23 mouse cellular contexts compared by ENCODE assay signal in genomic region chr2:142559946-142560345, GRCm38 (mm10).
DNase-seq lines count a peak whose midpoint lies in the region; ATAC-seq lines count a peak whose summit lies in the region.
"Had no signal": no experiment of that assay in that cellular context is flagged by ENCODE, and none has a peak within 500 bp of the region (broad histone marks: within the 10 kb centered on the region; RNA-seq: fewer than 3 reads in every experiment).

No protein-coding gene starts in this region.

- peak; percentile 46; the same call in 1 of the 2 replicates for ATAC-seq in forebrain, embryonic 13.5 days
- no peak for ATAC-seq in midbrain, embryonic 16.5 days
- no peak for ATAC-seq in midbrain, embryonic 13.5 days
- ATAC-seq: inflammation-experienced regulatory T-cells, adult 6 months had no signal

- no peaks in the 10 kb centered on the region for H3K36me3 ChIP-seq in forebrain, embryonic 13.5 days (ENCODE audit: poor library complexity, severe bottlenecking)
- H3K36me3 ChIP-seq in forebrain, embryonic 10.5 days (replicated peaks) = no peaks in the 10 kb centered on the region
- no peaks in the 10 kb centered on the region for H3K36me3 ChIP-seq in midbrain, embryonic 10.5 days
- no peaks in the 10 kb centered on the region for H3K36me3 ChIP-seq in midbrain, embryonic 16.5 days (ENCODE audit: control insufficient read depth, insufficient read depth, low read length)
- no peaks in the 10 kb centered on the region for H3K36me3 ChIP-seq in midbrain, embryonic 13.5 days
- H3K36me3 ChIP-seq: embryonic facial prominence, embryonic 13.5 days; heart, embryonic 15.5 days; limb, embryonic 13.5 days; liver, embryonic 13.5 days had no signal

- DNase-seq in forebrain, embryonic 10.5 days (ENCODE audit: extremely low spot score, low spot score) = no peak
- DNase-seq in midbrain, embryonic 10.5 days (ENCODE audit: low spot score) = no peak
- peak; percentile 34 for DNase-seq in embryo, embryonic 10.5 days (ENCODE audit: low spot score)
- DNase-seq in retina, embryonic 14.5 days (ENCODE audit: low spot score) = no peak
- DNase-seq in cerebellum, postnatal 14 days = no peak
- DNase-seq: adrenal gland, postnatal 10 days; cerebellum, adult 9-10 months; gastrocnemius, adult 2 months; heart, postnatal 36 days; kidney, adult 18-20 months; layer of hippocampus, adult 9-11 months; liver, embryonic 13.5 days; lung, adult 2 months; lung, postnatal 14 days; right cerebral cortex, postnatal 14 days had no signal

- H3K27me3 ChIP-seq in forebrain, embryonic 13.5 days = no peaks in the 10 kb centered on the region
- no peaks in the 10 kb centered on the region for H3K27me3 ChIP-seq in forebrain, embryonic 10.5 days (ENCODE audit: poor library complexity, severe bottlenecking)
- H3K27me3 ChIP-seq in midbrain, embryonic 10.5 days (ENCODE audit: low read depth, poor library complexity, severe bottlenecking) = peaks cover 14% of the 10 kb centered on the region; the same call in 1 of the 2 replicates
- H3K27me3 ChIP-seq in midbrain, embryonic 16.5 days (ENCODE audit: control insufficient read depth, insufficient read depth, low read depth, low read length) = no peaks in the 10 kb centered on the region
- H3K27me3 ChIP-seq in midbrain, embryonic 13.5 days = no peaks in the 10 kb centered on the region
- H3K27me3 ChIP-seq: embryonic facial prominence, embryonic 13.5 days; heart, embryonic 15.5 days; limb, embryonic 13.5 days; liver, embryonic 13.5 days had no signal

- H3K4me2 ChIP-seq in forebrain, embryonic 13.5 days = no peak overlapping the region
- no peak overlapping the region for H3K4me2 ChIP-seq in midbrain, embryonic 16.5 days (ENCODE audit: low read length)
- no peak overlapping the region for H3K4me2 ChIP-seq in midbrain, embryonic 13.5 days (replicated peaks)
- H3K4me2 ChIP-seq: embryonic facial prominence, embryonic 13.5 days; heart, embryonic 15.5 days; limb, embryonic 13.5 days; liver, embryonic 13.5 days had no signal

- no peak overlapping the region for H3K9ac ChIP-seq in forebrain, embryonic 13.5 days
- no peak overlapping the region for H3K9ac ChIP-seq in midbrain, embryonic 16.5 days (ENCODE audit: low read depth, low read length)
- no peak overlapping the region for H3K9ac ChIP-seq in midbrain, embryonic 13.5 days (replicated peaks)
- H3K9ac ChIP-seq: embryonic facial prominence, embryonic 13.5 days; heart, embryonic 15.5 days; limb, embryonic 13.5 days; liver, embryonic 13.5 days had no signal

- H3K4me3 ChIP-seq in forebrain, embryonic 13.5 days = no peak overlapping the region
- H3K4me3 ChIP-seq in forebrain, embryonic 10.5 days = no peak overlapping the region
- no peak overlapping the region for H3K4me3 ChIP-seq in midbrain, embryonic 10.5 days
- H3K4me3 ChIP-seq in midbrain, embryonic 16.5 days (ENCODE audit: low read depth, low read length) = no peak overlapping the region
- H3K4me3 ChIP-seq in midbrain, embryonic 13.5 days (replicated peaks) = no peak overlapping the region
- H3K4me3 ChIP-seq: embryonic facial prominence, embryonic 13.5 days; erythroblast, embryonic 14.5 days; gastrocnemius, adult 2 months; heart, embryonic 15.5 days; limb, embryonic 13.5 days; liver, embryonic 13.5 days had no signal

- no peak overlapping the region for H3K27ac ChIP-seq in forebrain, embryonic 13.5 days
- H3K27ac ChIP-seq in forebrain, embryonic 10.5 days = no peak overlapping the region
- peak overlapping the region; percentile 76; the same call in 1 of the 2 replicates for H3K27ac ChIP-seq in midbrain, embryonic 10.5 days (replicated peaks)
- no peak overlapping the region for H3K27ac ChIP-seq in midbrain, embryonic 16.5 days (ENCODE audit: low read length)
- peak overlapping the region; percentile 35 for H3K27ac ChIP-seq in midbrain, embryonic 13.5 days
- H3K27ac ChIP-seq: embryonic facial prominence, embryonic 13.5 days; gastrocnemius, adult 2 months; heart, embryonic 15.5 days; limb, embryonic 13.5 days; liver, embryonic 13.5 days had no signal

- H3K9me3 ChIP-seq in forebrain, embryonic 13.5 days (replicated peaks) = no peaks in the 10 kb centered on the region
- H3K9me3 ChIP-seq in forebrain, embryonic 10.5 days = no peaks in the 10 kb centered on the region
- no peaks in the 10 kb centered on the region for H3K9me3 ChIP-seq in midbrain, embryonic 10.5 days (replicated peaks)
- no peaks in the 10 kb centered on the region for H3K9me3 ChIP-seq in midbrain, embryonic 16.5 days (replicated peaks; ENCODE audit: control insufficient read depth, low read length, poor library complexity, severe bottlenecking)
- H3K9me3 ChIP-seq in midbrain, embryonic 13.5 days = no peaks in the 10 kb centered on the region
- H3K9me3 ChIP-seq: embryonic facial prominence, embryonic 13.5 days; heart, embryonic 15.5 days; limb, embryonic 13.5 days; liver, embryonic 13.5 days had no signal

- peaks cover 14% of the 10 kb centered on the region for H3K4me1 ChIP-seq in forebrain, embryonic 13.5 days
- peaks cover 20% of the 10 kb centered on the region for H3K4me1 ChIP-seq in forebrain, embryonic 10.5 days
- H3K4me1 ChIP-seq in midbrain, embryonic 10.5 days = peaks cover 26% of the 10 kb centered on the region
- H3K4me1 ChIP-seq in midbrain, embryonic 16.5 days (ENCODE audit: control insufficient read depth, insufficient read depth, low read length) = no peaks in the 10 kb centered on the region
- H3K4me1 ChIP-seq in midbrain, embryonic 13.5 days (replicated peaks) = peaks cover 12% of the 10 kb centered on the region
- H3K4me1 ChIP-seq: embryonic facial prominence, embryonic 13.5 days; heart, embryonic 15.5 days; liver, embryonic 13.5 days had no signal

Comparison
In these comparisons a context has a peak if more than half of its experiments do, and no peak if none do; other contexts are left out.
1. H3K27ac ChIP-seq: peak in midbrain, embryonic 10.5 days (single experiment) and midbrain, embryonic 13.5 days (single experiment); none in forebrain, embryonic 13.5 days (single experiment), forebrain, embryonic 10.5 days (single experiment) and midbrain, embryonic 16.5 days (single experiment).